Mouse (Mus musculus): ENCODE measurements at regions not wholly inside any gene's neighbourhood (a gene's known extent, or its start where the extent isn't known, plus 50 kb on each side); places are given as distances from the start of the nearest gene placed in this dataset.
"Not testable (repeated sequence)": the region's sequence is repeated elsewhere in the genome, so short reads cannot be mapped to it uniquely, and the experiment has no call there.

DNA sequence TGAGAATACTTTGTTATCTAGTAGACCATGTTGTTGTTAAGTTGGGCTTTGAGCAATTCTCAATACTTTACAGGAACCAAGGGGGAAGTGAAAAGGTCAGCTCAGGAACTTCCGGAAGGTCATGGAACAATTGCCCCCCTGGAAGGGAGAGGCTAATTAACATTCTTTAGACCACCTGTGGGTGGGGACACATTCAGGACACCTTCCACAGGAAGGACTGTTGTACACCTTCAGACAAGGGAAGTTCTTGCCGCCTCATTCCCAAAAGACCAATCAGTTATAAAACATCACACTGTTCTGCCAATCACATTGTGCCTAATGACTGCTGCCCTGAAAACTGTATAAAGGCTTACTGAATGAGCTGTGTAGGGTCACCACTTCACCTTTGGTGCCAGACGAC, 701.2 kb downstream of the Trib2 start:
- Histone ChIP-seq H3K36me3 (ENCODE audit: control insufficient read depth, insufficient read depth, low read length) (no peaks in the 10 kb centered on the region), H3K9me3 (ENCODE audit: control insufficient read depth, low read length) (no peaks in the 10 kb centered on the region), H3K9ac (replicated peaks; ENCODE audit: low read depth, low read length) (no peak overlapping the region), H3K27me3 (ENCODE audit: control insufficient read depth, insufficient read depth, low read length) (no peaks in the 10 kb centered on the region), H3K4me1 (ENCODE audit: control insufficient read depth, insufficient read depth, low read length) (no peaks in the 10 kb centered on the region), H3K4me2 (ENCODE audit: low read depth, low read length) (no peak overlapping the region), H3K4me3 (ENCODE audit: low read depth, low read length) (no peak overlapping the region), H3K27ac (ENCODE audit: low read depth, low read length) (no peak overlapping the region)
- 87% methylated on average over 3 of the region's 3 CpGs for WGBS
- ATAC-seq (ENCODE audit: low read depth): no peak

- Histone ChIP-seq H3K27ac (ENCODE audit: low read depth, low read length) (no peak overlapping the region), H3K9ac (replicated peaks; ENCODE audit: low read depth, low read length) (no peak overlapping the region), H3K27me3 (ENCODE audit: control insufficient read depth, insufficient read depth, low read length) (no peaks in the 10 kb centered on the region), H3K9me3 (ENCODE audit: control insufficient read depth, low read length) (no peaks in the 10 kb centered on the region), H3K4me1 (ENCODE audit: control insufficient read depth, insufficient read depth, low read length) (no peaks in the 10 kb centered on the region), H3K4me3 (ENCODE audit: low read depth, low read length) (no peak overlapping the region), H3K4me2 (ENCODE audit: low read depth, low read length) (no peak overlapping the region), H3K36me3 (ENCODE audit: control insufficient read depth, insufficient read depth, low read length) (no peaks in the 10 kb centered on the region)
- WGBS: 94% methylated on average over 14 of the region's 14 CpGs
- no peak for ATAC-seq (ENCODE audit: low read depth)
These were observed 701.9 kb downstream of the Trib2 start for GRCm38 (mm10) chr12:15114793-15115192.

DNA sequence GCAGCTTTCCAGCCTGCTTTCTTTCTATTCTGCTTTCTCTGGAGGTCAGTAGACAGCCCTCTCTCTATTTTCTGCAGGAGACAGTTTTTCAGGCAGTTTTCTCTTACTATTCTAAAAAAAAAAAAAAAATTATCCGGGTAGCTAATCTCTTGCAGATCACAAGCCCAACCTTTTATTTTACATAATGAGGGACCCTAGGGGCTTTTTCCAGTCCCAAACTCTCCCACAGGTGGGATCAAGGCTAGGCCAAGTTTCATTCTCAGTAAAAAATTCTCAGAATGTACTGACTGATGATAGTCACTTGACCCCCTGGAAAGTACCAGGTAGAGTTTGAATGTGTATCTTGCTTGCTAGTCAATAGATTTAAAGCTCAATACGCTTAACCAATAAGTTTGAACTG, 705.7 kb downstream of the Trib2 start:
- no peak overlapping the region for H3K27ac ChIP-seq (ENCODE audit: low read depth, low read length)
- H3K4me2 ChIP-seq (ENCODE audit: low read depth, low read length): no peak overlapping the region
- ATAC-seq (ENCODE audit: low read depth): no peak
- no peaks in the 10 kb centered on the region for H3K9me3 ChIP-seq (ENCODE audit: control insufficient read depth, low read length)
- H3K9ac ChIP-seq (replicated peaks; ENCODE audit: low read depth, low read length): no peak overlapping the region
- H3K4me1 ChIP-seq (ENCODE audit: control insufficient read depth, insufficient read depth, low read length): no peaks in the 10 kb centered on the region
- no peak overlapping the region for H3K4me3 ChIP-seq (ENCODE audit: low read depth, low read length)
- 88% methylated on average over 2 of the region's 2 CpGs for WGBS
- H3K36me3 ChIP-seq (ENCODE audit: control insufficient read depth, insufficient read depth, low read length): no peaks in the 10 kb centered on the region
- no peaks in the 10 kb centered on the region for H3K27me3 ChIP-seq (ENCODE audit: control insufficient read depth, insufficient read depth, low read length)

- H3K27ac ChIP-seq (ENCODE audit: low read depth, low read length): no peak overlapping the region
- ATAC-seq (ENCODE audit: low read depth): no peak; the same call in 1 of the 2 replicates
- H3K27me3 ChIP-seq (ENCODE audit: control insufficient read depth, insufficient read depth, low read length): no peaks in the 10 kb centered on the region
- H3K4me3 ChIP-seq (ENCODE audit: low read depth, low read length): no peak overlapping the region
- no peaks in the 10 kb centered on the region for H3K4me1 ChIP-seq (ENCODE audit: control insufficient read depth, insufficient read depth, low read length)
- H3K9ac ChIP-seq (replicated peaks; ENCODE audit: low read depth, low read length): no peak overlapping the region
- H3K36me3 ChIP-seq (ENCODE audit: control insufficient read depth, insufficient read depth, low read length): no peaks in the 10 kb centered on the region
- no peaks in the 10 kb centered on the region for H3K9me3 ChIP-seq (ENCODE audit: control insufficient read depth, low read length)
- 79% methylated on average over 2 of the region's 2 CpGs for WGBS
- no peak overlapping the region for H3K4me2 ChIP-seq (ENCODE audit: low read depth, low read length)
These were observed 711.8 kb downstream of the Trib2 start for GRCm38 (mm10) chr12:15104876-15105275.

- peak; percentile 66; the same call in 1 of the 2 replicates for ATAC-seq (ENCODE audit: low read depth)
- 74% methylated on average over 2 of the region's 2 CpGs for WGBS
- no peaks in the 10 kb centered on the region for H3K36me3 ChIP-seq (ENCODE audit: control insufficient read depth, insufficient read depth, low read length)
- no peak overlapping the region for H3K9ac ChIP-seq (replicated peaks; ENCODE audit: low read depth, low read length)
- no peak overlapping the region for H3K4me3 ChIP-seq (ENCODE audit: low read depth, low read length)
- no peak overlapping the region for H3K27ac ChIP-seq (ENCODE audit: low read depth, low read length)
- H3K27me3 ChIP-seq (ENCODE audit: control insufficient read depth, insufficient read depth, low read length): no peaks in the 10 kb centered on the region
- no peaks in the 10 kb centered on the region for H3K4me1 ChIP-seq (ENCODE audit: control insufficient read depth, insufficient read depth, low read length)
- no peak overlapping the region for H3K4me2 ChIP-seq (ENCODE audit: low read depth, low read length)
- no peaks in the 10 kb centered on the region for H3K9me3 ChIP-seq (ENCODE audit: control insufficient read depth, low read length)
These were observed 738.1 kb downstream of the Trib2 start for GRCm38 (mm10) chr12:15078615-15079014.

DNA sequence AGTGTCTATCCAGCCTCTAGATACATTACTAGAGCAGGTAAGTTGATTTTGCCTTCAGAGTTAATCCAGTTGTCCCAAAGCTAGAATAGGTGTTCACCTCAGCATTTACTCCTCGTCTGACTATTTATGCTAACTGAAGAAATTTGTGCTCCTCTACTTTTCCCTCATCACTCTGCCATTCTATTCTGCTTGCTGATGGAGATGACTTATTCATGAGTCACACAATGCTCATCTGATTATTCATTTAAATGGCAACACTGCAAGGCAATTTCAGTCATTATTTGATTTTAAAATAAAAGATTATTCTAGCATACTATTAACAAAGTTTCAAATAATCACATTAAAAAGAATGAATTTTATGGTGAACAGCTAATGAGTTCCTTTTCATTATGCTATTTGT, 752.4 kb downstream of the Trib2 start:
- no peak overlapping the region for H3K4me3 ChIP-seq (ENCODE audit: low read depth, low read length)
- no peak for ATAC-seq (ENCODE audit: low read depth)
- WGBS: 69% methylated on average over 1 of the region's 1 CpGs
- no peaks in the 10 kb centered on the region for H3K36me3 ChIP-seq (ENCODE audit: control insufficient read depth, insufficient read depth, low read length)
- no peaks in the 10 kb centered on the region for H3K9me3 ChIP-seq (ENCODE audit: control insufficient read depth, low read length)
- H3K4me2 ChIP-seq (ENCODE audit: low read depth, low read length): no peak overlapping the region
- no peak overlapping the region for H3K9ac ChIP-seq (replicated peaks; ENCODE audit: low read depth, low read length)
- H3K4me1 ChIP-seq (ENCODE audit: control insufficient read depth, insufficient read depth, low read length): no peaks in the 10 kb centered on the region
- no peaks in the 10 kb centered on the region for H3K27me3 ChIP-seq (ENCODE audit: control insufficient read depth, insufficient read depth, low read length)
- H3K27ac ChIP-seq (ENCODE audit: low read depth, low read length): no peak overlapping the region

DNA sequence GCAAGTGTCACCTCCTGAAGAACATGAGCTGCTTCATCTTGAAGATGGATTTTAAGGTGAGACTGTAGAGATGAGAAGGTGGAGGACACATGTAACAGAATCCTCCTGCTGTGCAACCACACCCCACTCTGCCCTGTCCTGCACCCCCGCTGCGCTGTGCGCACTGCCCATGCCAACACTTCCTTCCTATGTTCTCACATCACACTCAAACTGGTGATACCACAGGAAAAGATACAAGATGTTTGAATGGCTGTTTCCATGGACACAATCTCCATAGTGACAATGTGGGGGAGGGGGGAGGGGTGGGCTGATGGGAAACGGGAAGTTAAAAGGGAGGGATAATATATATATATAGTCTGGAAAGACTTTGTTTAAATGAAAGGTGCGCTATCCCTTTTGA, 765.3 kb downstream of the Trib2 start:
- no peak overlapping the region for H3K4me3 ChIP-seq (ENCODE audit: low read depth, low read length)
- ATAC-seq (ENCODE audit: low read depth): no peak
- H3K9me3 ChIP-seq (ENCODE audit: control insufficient read depth, low read length): no peaks in the 10 kb centered on the region
- no peaks in the 10 kb centered on the region for H3K36me3 ChIP-seq (ENCODE audit: control insufficient read depth, insufficient read depth, low read length)
- no peaks in the 10 kb centered on the region for H3K4me1 ChIP-seq (ENCODE audit: control insufficient read depth, insufficient read depth, low read length)
- 87% methylated on average over 5 of the region's 5 CpGs for WGBS
- no peaks in the 10 kb centered on the region for H3K27me3 ChIP-seq (ENCODE audit: control insufficient read depth, insufficient read depth, low read length)
- H3K4me2 ChIP-seq (ENCODE audit: low read depth, low read length): no peak overlapping the region
- no peak overlapping the region for H3K27ac ChIP-seq (ENCODE audit: low read depth, low read length)
- no peak overlapping the region for H3K9ac ChIP-seq (replicated peaks; ENCODE audit: low read depth, low read length)

DNA sequence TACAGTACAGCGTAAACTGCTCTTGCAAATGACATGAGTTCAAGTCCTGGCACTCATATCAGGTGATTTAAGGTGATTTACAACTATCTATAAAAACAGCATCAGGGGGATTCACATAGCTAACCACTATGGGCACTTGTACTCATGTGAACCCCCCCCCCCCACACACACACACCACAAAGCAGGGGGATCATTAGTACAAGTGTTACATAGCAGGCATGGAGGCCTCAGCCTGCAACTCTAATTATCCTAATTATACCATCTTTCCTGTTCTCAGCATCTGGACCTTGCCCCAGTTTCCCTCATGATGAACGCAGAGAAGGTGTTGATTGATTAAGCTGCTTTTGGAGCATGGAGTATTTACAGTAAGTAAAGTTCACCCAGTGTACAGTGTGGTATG, 773.5 kb downstream of the Trib2 start:
- H3K9ac ChIP-seq (replicated peaks; ENCODE audit: low read depth, low read length): no peak overlapping the region
- H3K4me3 ChIP-seq (ENCODE audit: low read depth, low read length): no peak overlapping the region
- H3K36me3 ChIP-seq (ENCODE audit: control insufficient read depth, insufficient read depth, low read length): no peaks in the 10 kb centered on the region
- no peaks in the 10 kb centered on the region for H3K4me1 ChIP-seq (ENCODE audit: control insufficient read depth, insufficient read depth, low read length)
- no peaks in the 10 kb centered on the region for H3K27me3 ChIP-seq (ENCODE audit: control insufficient read depth, insufficient read depth, low read length)
- WGBS: 92% methylated on average over 2 of the region's 2 CpGs
- ATAC-seq (ENCODE audit: low read depth): no peak
- no peak overlapping the region for H3K27ac ChIP-seq (ENCODE audit: low read depth, low read length)
- no peak overlapping the region for H3K4me2 ChIP-seq (ENCODE audit: low read depth, low read length)
- no peaks in the 10 kb centered on the region for H3K9me3 ChIP-seq (ENCODE audit: control insufficient read depth, low read length)

GRCm38 (mm10) chr12:15011091-15011490, 805.6 kb downstream of the Trib2 start:
- Histone ChIP-seq H3K27me3 (ENCODE audit: control insufficient read depth, insufficient read depth, low read length) (no peaks in the 10 kb centered on the region), H3K4me3 (ENCODE audit: low read depth, low read length) (no peak overlapping the region), H3K36me3 (ENCODE audit: control insufficient read depth, insufficient read depth, low read length) (no peaks in the 10 kb centered on the region), H3K27ac (ENCODE audit: low read depth, low read length) (no peak overlapping the region), H3K4me1 (ENCODE audit: control insufficient read depth, insufficient read depth, low read length) (no peaks in the 10 kb centered on the region), H3K9me3 (ENCODE audit: control insufficient read depth, low read length) (no peaks in the 10 kb centered on the region), H3K4me2 (ENCODE audit: low read depth, low read length) (no peak overlapping the region), H3K9ac (replicated peaks; ENCODE audit: low read depth, low read length) (no peak overlapping the region)
- no peak for ATAC-seq (ENCODE audit: low read depth)

DNA sequence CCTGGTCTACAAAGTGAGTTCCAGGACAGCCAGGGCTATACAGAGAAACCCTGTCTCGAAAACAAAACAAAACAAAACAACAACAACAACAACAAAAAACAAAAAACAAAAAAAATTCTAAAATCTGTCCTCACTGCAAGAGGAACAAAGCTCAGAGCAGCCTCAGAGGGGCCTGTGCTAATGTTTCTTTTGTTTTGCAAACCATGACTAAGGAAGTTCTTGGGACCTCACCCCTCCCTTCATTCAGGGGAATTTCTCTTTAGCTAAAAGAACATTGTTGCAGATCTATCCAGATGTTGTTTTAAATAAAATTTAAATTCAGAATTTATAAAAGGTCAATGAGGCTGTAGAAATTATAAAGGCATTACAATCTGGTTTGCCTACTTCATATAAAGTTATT, 814.3 kb downstream of the Trib2 start:
- H3K9me3 ChIP-seq (ENCODE audit: control insufficient read depth, low read length); H3K4me3 ChIP-seq (ENCODE audit: low read depth, low read length); H3K9ac ChIP-seq (replicated peaks; ENCODE audit: low read depth, low read length); H3K36me3 ChIP-seq (ENCODE audit: control insufficient read depth, insufficient read depth, low read length); ATAC-seq (ENCODE audit: low read depth); H3K4me1 ChIP-seq (ENCODE audit: control insufficient read depth, insufficient read depth, low read length); H3K27me3 ChIP-seq (ENCODE audit: control insufficient read depth, insufficient read depth, low read length); H3K4me2 ChIP-seq (ENCODE audit: low read depth, low read length); H3K27ac ChIP-seq (ENCODE audit: low read depth, low read length): not testable (repeated sequence)
- whole genome bisulfite sequencing: 72% methylated on average over 1 of the region's 1 CpGs

Measured in neural tube, embryonic 14.5 days (tissue).